Mouse (Mus musculus) c-Kit-negative CD71-positive TER-119-positive erythroid progenitor cells, embryonic 14.5 days (primary cell): ENCODE data around the gene Wls.

ENCODE experiments used
- DNase-seq: peaks from one replicate; pipeline ENCODE4 v3.0.0-alpha.2; 2013; ENCODE audit warnings: low read depth, low spot score

The Wls gene

GRCm38 (mm10) chr3:159917328-159918090 lies 78.0 kb downstream of the Wls start:
- DNase-seq = no peak
